Mouse (Mus musculus): ENCODE data around the gene Olfr1380.
A peak's percentile ranks its signal among the peaks of the same experiment; 100 is the strongest.
"Not testable (repeated sequence)": the region's sequence is repeated elsewhere in the genome, so short reads cannot be mapped to it uniquely, and the experiment has no call there.

The Olfr1380 gene

DNA sequence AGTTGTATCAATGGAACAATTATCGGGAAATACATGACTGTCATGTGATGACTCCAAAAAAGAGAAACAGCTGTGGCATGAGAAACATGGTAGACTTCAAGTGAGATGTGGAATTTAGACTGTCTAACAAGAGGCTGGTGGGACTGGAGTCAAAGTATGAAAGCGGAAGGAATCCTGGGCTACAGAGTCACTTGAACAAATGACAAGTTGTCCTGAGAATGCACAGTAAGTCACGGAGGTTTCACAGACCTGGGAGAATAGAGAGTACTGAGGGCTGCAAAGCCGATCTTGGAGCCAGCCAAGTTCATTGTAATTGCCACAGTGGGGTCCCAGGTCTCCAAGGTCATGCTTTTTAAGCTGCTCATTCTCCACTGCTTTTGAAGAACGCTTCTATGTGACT is at the start of gene Olfr1380:
Olfr1380 (plus strand) TSS at position 301 of the 400 bp plus-strand sequence.
- DNase-seq (ENCODE audit: low read depth, low spot score) = peak; percentile 43

DNA sequence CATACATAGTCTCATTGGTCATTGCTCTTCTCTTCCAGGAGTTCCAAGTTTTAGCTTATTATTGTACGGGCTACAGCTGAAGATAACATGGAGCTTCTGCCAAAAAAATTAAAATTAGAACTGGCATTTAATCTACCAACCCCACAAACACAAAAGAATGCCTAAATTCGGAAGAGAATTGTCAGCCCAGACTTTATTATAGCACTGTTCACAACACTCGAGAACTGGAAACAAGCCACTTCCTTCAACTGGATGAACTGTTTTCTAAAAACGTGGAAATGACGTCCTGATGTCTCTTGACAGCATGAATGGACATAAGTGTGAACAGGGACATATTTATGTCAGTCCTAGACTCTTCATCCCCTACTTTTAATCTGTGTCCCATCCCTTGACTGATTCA is 38.6 kb upstream of the Olfr1380 start:
- no peak for DNase-seq (ENCODE audit: low read depth, low spot score)

DNA sequence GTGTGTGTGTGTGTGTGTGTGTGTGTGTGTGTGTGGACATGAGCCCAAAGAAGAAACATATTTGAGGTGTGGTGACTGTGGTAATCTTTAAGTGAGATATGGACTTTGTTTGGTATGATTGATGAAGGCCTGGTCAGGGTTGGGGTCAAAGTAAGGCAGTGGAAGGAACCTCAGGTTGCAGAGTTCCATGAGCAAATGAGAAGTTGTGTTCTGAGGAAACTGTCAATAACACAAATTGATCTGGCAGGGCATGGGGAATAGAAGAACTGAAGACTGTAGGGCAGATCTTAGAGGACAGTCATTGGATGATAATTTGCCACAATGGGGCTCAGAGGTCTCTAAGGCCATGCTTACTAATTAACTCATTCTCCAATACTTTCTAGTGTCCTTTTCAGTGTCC is 37.3 kb upstream of the Olfr1380 start, which contains the start of gene Olfr1383:
Olfr1383 (plus strand) TSS at position 301 of the 400 bp plus-strand sequence.
- DNase-seq (ENCODE audit: low read depth, low spot score) = no peak

DNA sequence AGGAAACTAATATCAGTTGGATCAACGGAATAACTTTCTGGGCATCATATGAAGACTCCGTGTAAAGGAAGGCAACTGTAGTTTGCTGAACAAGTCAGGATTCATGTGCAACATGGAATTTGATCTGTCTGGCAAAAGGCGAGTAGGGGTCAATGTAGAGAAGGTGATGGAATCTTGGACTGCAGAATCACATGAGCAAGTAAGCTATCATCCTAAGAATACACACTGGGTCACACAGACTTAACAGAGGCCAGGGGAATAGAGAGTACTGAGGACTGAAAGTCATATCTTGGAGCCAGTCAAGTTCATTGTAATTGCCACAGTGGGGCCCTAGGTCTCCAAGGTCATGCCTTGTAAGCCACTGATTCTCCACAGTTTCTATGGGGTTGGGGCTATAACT is 28.7 kb upstream of the Olfr1380 start, which contains the start of gene Olfr1382:
Olfr1382 (plus strand) TSS at position 301 of the 400 bp plus-strand sequence.
- no peak for DNase-seq (ENCODE audit: low read depth, low spot score)

DNA sequence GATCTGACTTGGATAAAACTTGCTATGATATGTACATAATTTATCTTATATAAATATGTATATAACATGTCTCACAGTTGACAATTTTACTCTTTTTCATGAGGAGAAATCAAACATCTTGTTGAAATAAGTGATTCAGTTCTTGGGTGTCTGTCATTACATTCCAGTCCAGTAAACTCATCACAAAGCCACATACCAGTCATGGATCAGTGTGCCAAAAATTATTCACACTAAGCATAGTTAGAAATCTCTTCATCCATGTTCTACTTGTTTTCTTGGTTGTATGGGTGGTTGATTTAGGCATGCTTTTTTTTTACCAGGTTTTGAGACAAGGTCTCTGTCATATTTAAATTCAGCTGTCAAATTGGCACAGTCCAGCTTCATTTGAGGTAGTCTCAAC is 23.9 kb upstream of the Olfr1380 start:
- DNase-seq (ENCODE audit: low read depth, low spot score) = no peak

DNA sequence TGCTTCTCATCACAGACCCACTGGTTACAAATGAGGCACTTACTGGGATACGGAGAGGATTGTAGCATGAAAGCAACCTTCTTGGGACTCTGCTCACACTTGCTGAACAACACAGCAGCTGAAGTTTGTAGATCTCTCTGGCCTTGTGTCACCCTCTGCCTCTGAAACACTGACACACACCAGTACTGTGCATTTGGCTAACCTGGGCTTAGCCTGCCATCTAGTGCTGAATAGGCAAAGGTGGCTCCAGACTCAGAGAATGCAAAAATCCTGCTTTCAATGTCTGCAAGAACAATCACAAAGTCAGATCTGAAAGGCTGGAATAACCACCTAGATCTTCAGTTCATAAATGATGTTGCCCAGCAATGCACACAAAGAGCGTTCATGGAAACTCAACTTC is 20.0 kb upstream of the Olfr1380 start:
- peak; percentile 54 for DNase-seq (ENCODE audit: low read depth, low spot score)

DNA sequence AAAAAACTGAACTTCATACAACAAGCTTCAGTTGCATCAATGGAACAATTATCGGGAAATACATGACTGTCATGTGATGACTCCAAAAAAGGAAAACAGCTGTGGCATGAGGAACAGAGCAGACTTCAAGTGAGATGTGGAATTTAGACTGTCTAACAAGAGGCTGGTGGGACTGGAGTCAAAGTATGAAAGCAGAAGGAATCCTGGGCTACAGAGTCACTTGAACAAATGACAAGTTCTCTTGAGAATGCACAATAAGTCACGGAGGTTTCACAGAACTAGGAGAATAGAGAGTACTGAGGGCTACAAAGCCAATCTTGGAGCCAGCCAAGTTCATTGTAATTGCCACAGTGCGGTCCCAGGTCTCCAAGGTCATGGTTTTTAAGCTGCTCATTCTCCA is 13.5 kb upstream of the Olfr1380 start, which contains the start of gene Olfr1381:
Olfr1381 (plus strand) TSS at position 301 of the 400 bp plus-strand sequence.
- not testable (repeated sequence) for DNase-seq (ENCODE audit: low read depth, low spot score)

DNA sequence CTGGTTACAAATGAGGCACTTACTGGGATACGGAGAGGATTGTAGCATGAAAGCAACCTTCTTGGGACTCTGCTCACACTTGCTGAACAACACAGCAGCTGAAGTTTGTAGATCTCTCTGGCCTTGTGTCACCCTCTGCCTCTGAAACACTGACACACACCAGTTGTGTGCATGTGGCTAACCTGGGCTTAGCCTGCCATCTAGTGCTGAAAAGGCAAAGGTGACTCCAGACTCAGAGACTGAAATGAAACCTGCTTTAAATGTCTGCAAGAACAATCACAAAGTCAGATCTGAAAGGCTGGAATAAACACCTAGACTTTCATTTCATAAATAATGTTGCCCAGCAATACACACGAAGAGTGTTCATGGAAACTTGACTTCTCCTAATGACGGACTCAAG is 2.6 kb upstream of the Olfr1380 start:
- DNase-seq (ENCODE audit: low read depth, low spot score) = peak; percentile 41

DNA sequence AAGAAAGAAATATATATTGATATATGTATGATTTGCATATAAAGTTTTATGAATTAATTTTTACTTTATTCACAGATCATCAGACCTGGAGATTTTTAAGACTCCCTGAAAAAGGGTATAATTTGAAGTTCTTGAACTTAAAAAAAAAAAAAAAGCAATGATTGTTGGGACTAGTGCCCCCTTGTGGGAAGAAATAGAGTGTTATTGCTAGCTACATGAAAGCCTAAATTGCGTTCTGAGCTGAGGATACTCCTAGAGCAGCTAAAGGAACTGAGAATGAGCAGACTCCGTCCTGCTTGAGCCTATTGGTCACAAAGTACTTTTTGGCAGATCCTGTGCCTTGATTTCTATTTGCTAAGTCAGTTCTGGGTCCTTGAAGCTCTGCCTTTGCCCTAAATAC is 18.4 kb downstream of the Olfr1380 start:
- peak; percentile 53 for DNase-seq (ENCODE audit: low read depth, low spot score)

DNA sequence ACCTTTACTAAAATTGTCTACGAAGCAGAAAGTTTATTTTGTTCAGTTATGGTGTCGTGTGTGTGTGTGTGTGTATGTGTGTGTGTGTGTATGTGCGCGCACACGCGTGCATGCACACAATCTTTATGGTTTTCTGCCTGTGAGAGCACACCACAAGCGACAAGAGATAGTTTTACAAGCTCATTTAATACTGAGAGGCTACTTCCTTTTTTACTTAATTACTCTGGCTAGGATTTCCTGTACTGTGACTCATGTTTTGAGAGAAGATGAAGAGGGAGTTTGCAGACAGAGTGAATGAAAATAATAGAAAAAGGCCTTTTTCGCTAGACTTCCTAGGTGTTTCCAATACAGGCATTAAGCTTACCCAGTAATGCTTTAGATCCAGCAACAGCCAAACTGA is 23.8 kb downstream of the Olfr1380 start:
- not testable (repeated sequence) for DNase-seq (ENCODE audit: low read depth, low spot score)

DNA sequence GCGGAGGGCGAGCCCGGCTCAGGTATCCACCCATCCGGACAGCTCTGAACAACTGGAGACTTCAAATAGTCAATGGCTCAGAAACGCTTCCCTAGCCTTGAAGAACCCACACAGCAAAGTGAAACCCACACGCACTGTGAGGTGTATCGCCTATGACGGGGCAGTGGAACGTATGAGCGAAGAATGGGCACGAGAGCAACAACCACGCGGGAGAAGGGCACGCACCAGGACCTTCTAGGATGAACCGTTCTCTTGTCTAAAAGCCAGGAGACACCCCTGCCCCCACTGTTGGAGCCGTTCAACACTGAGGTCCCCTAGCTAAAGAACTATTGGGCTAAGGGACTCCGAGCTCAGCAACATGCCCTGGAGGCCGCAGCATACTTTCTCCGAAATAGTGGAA is 33.5 kb downstream of the Olfr1380 start:
- no peak for DNase-seq (ENCODE audit: low read depth, low spot score)

DNA sequence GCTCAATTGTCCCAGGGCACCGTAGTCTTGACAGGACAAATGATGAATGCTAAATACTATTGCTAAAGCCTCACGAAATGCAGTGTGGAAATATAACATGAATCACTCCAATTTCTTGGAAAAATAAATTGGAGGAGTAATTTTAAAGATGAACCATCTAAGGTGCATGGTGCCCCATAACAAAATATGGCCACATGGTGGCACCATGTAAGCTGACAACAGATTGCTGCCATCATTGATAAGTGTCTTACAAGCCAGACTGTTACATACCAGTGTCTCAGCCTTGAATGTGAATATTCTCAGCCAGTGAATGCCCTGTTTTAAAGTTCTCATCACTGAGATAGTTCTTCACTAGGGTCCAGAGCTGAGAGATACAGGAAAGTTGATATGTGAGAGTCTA is 40.5 kb downstream of the Olfr1380 start:
- DNase-seq (ENCODE audit: low read depth, low spot score) = not testable (repeated sequence)

DNA sequence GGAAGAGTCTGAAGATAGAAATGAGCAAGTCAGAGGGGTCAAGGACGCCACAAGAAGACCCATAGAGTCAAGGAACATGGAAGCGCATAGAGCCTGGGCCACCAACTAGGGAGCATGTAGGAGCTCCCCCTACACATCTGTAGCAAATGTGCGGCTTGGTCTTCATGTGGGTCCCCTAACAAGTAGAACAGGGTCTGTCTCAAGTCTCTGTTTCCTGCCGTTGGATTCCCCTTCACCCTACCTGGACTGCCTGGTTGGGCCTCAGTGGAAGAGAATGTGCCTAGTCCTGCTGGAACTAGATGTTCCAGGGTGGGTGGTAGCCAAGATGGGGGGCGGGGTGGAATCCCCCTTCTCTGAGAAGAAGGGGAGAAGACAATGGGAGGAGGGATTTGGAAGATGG is 51.6 kb downstream of the Olfr1380 start:
- DNase-seq (ENCODE audit: low read depth, low spot score) = not testable (repeated sequence)

DNA sequence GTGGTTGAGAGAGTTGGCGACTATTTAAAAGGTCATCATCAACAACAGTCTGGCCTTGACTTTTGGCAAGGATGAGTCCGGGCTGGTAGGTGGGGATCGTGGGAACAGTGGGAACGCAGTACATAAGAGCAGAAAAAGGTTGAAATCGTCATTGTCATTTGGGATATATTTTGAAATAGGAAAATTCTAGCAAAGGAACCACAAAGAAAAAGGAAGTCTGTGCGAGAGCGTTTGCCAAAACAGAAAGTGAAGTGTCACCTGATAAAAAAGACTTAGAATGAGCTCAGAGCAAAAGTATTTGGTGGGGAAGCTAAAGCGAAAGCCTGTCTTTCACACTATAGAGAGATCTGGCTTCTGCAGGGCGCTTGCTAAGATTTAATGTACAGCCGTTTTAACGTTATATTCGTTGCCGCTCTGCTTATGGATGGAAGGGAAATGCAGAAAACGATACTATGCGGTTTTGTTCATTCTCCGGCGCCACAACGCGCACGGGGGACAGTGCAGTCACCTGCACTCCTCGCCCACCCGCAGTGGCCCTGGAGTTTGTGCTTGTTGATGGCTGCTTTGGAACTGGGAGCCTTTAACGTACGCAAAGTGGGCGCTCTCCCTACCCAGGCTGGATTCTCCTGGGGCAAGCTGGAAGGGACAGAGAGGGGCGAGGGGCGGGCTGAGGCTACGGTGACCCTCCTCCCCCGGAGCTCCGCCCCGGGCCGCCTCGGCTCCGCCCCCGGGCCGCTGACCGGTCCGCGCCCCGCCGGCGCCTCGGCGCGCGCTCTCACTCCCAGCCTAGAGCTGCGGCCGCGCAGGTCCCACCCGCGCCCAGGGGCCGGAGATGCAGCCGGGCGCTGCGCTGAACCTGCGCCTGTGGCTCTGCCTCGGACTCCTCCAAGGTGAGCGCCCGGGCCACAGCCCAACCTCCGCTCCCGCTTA is 52.5 kb downstream of the Olfr1380 start, which contains the start of gene Flt4:
Flt4 (plus strand) TSS at position 326 of the 930 bp plus-strand sequence.
- peak; percentile 35 for DNase-seq (ENCODE audit: low read depth, low spot score)

DNA sequence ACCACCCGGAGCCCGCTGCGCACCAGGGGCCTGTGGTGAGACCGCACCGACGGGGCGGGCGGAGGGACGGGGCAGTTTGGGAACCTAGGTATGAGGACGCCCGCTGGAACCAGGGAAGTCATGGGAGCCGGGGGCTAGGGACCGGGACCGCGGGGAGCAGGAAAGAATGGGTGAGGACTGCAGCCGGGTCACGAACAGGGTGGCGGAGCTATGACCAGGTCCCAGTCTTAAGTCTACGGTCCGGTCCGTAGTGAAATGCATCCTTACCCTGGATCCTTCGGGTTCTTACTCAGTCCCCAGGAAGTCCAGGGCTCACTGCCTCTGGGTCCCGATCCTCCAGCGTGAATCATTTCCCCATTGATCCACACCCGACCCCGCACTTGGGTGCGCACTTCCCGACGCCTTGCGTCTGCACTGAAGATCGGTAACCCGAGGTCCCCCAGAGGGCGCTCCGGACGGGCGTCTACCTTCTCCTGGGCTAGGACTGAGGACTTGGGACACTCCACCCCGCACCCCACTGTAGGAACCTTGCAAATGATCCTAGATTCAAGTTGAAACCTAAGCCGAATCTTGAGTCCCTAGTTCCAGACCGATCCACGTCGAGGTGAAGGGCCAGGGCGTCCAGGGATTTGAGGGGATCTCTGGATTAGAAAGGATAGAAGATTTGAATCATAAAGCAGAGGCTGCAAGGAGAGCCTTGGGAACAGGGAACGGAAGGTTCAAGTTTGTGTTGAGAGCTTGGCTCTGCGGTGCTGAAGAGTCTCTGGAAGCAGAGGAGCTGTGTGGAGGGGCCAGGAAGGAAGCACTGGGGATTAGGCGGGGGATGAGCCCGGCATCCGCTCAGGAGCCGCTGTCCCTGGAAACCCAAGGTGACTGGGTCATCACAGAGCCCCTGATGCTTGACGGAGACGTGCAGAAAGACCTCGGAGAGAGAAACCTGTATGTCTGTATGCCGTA is 53.5 kb downstream of the Olfr1380 start:
- DNase-seq (ENCODE audit: low read depth, low spot score) = peak; percentile 69

DNA sequence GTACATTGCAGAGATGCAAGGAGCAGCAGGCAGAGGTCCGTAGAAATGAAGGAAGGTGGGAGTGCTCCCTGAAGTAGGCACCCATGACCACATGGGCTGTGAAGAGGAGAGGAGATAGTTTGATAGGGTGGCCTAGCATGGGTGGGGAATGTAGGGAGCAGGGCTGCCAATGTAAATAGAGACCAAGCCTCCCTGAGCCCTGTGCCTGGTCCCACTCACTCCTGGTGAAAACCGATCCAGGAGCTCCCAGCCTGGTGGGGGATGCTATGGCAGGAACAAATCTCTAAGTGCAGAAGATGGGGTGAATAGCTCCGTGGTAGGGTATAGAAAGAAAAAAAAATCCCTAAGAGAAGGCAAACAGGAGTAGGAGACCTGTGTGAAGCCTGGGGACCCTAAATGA is 54.7 kb downstream of the Olfr1380 start:
- not testable (repeated sequence) for DNase-seq (ENCODE audit: low read depth, low spot score)

DNA sequence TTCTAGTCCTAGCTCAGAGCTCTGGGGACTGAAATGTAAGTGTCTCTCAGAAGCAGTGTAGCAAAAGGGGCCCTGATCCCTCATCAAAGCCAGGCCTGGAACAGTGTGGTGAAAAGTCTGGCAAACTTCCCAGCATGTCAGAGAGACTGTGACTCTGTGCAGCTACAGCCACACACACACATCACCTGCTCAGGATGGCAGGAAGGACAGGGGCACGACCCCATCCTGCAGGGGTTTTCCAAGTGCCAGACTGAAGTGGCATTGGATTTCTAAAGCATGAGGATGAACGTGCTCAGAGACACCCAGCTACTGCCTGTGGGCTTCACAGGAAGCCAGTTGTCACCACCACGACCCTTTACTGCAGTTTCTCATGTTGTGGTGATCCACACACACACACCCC is 55.5 kb downstream of the Olfr1380 start:
- no peak for DNase-seq (ENCODE audit: low read depth, low spot score)

DNA sequence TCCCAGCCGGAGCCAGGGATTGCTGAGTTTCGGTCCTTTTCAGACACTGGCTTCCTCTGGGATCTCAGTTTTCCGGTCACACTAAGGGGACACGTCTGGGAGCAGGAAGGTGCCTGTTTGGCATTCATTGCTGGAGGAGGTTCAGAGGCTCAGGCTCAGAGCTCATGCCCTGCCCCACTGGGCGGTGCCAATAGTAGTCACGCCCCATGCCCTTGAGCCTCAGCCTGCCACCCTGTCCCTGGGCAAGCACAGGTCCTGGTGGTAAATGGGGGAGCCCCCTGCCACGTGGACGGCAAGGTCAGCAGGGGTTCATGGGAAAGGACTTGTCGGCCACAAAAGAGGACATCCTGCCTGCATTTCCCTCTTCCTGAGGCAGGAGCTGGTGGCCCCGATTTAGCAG is 56.7 kb downstream of the Olfr1380 start:
- peak; percentile 25 for DNase-seq (ENCODE audit: low read depth, low spot score)
